Comparison of ENCODE assay signal across 8 mouse cellular contexts in genomic region chr1:36501261-36501660, GRCm38 (mm10). TPM values are rescaled to one million over a fixed set of nuclear protein-coding genes. Genes with fewer than 3 reads are reported as not detected.
DNase-seq lines count a peak whose midpoint lies in the region; ATAC-seq and TF ChIP-seq lines count a peak whose summit lies in the region.

No protein-coding gene starts in this region.

- no peak for TF ChIP-seq CTCF in Patski (IDR thresholded peaks at IDR 0.05)
- peak; percentile 96 for TF ChIP-seq CTCF in liver, postnatal 0 days (IDR thresholded peaks at IDR 0.05; ENCODE audit: low read depth)

- H3K36me3 ChIP-seq in kidney, embryonic 14.5 days (ENCODE audit: control insufficient read depth, insufficient read depth, low read length), result peaks cover 20% of the 10 kb centered on the region; the same call in 1 of the 2 replicates
- H3K36me3 ChIP-seq in liver, postnatal 0 days (replicated peaks; ENCODE audit: insufficient read depth, low read length), result peaks cover 9% of the 10 kb centered on the region; the same call in 1 of the 2 replicates

- no peaks in the 10 kb centered on the region for H3K27me3 ChIP-seq in Patski
- H3K27me3 ChIP-seq in kidney, embryonic 14.5 days (ENCODE audit: control insufficient read depth, insufficient read depth, low read length), result no peaks in the 10 kb centered on the region
- no peaks in the 10 kb centered on the region for H3K27me3 ChIP-seq in liver, postnatal 0 days (ENCODE audit: insufficient read depth, low read length)

- H3K9ac ChIP-seq in kidney, embryonic 14.5 days (ENCODE audit: low read depth, low read length), result no peak overlapping the region
- H3K9ac ChIP-seq in liver, postnatal 0 days (replicated peaks), result no peak overlapping the region

- in situ Hi-C loops in Patski (cut with MboI; ENCODE audit: low pct_unique_long_range_greater_than_20kb), result no loop called here

- WGBS in kidney, embryonic 14.5 days, result 9% methylated on average over 3 of the region's 3 CpGs
- 4% methylated on average over 3 of the region's 3 CpGs for WGBS in liver, postnatal 0 days (ENCODE audit: insufficient replicate concordance)

- DNase-seq in A20 (ENCODE audit: low read depth, low spot score), result peak; percentile 74
- no peak for DNase-seq in Patski (ENCODE audit: low read depth, low spot score)
- DNase-seq in cerebellum, postnatal 36 days, result peak; percentile 86 to 92
- peak; percentile 44 for DNase-seq in gastrocnemius, postnatal 25 days
- peak; percentile 84 for DNase-seq in liver, postnatal 0 days
- peak; percentile 80 for DNase-seq in thymus, postnatal 14 days

- no peak for TF ChIP-seq EP300 in liver, postnatal 0 days (IDR thresholded peaks at IDR 0.05; ENCODE audit: low read depth)

- H3K9me3 ChIP-seq in kidney, embryonic 14.5 days (ENCODE audit: control insufficient read depth, low read length), result no peaks in the 10 kb centered on the region
- H3K9me3 ChIP-seq in liver, postnatal 0 days (ENCODE audit: low read length), result no peaks in the 10 kb centered on the region

- CTCF ChIA-PET in Patski (lab: Charles Lee), result interaction anchor here (0.9 to 2.1 kb wide), 11 partner anchors 9 to 180 kb away, joined by 3 to 17 read pairs (median 5); no protein-coding TSS in a partner anchor

- peak; percentile 44 for ATAC-seq in Patski
- ATAC-seq in kidney, embryonic 14.5 days (ENCODE audit: low FRiP score, low TSS enrichment), result peak; percentile 54; the same call in 1 of the 2 replicates
- peak; percentile 67; the same call in 1 of the 2 replicates for ATAC-seq in liver, postnatal 0 days
- ATAC-seq in neutrophil, adult 5-6 weeks (ENCODE audit: extremely low read depth, insufficient number of reproducible peaks, low FRiP score, poor library complexity, severe bottlenecking), result peak; percentile 76

- H3K4me3 ChIP-seq in kidney, embryonic 14.5 days (ENCODE audit: low read length), result no peak overlapping the region
- no peak overlapping the region for H3K4me3 ChIP-seq in liver, postnatal 0 days (ENCODE audit: low read depth, low read length)

- no peak overlapping the region for H3K4me2 ChIP-seq in kidney, embryonic 14.5 days (replicated peaks; ENCODE audit: low read depth, low read length)
- H3K4me2 ChIP-seq in liver, postnatal 0 days (ENCODE audit: low read depth, low read length), result no peak overlapping the region

- POLR2A ChIA-PET in Patski (lab: Charles Lee), result interaction anchor here (0.6 to 1.4 kb wide), 3 partner anchors 18 to 181 kb away, joined by 3 read pairs; no protein-coding TSS in a partner anchor

- H3K4me1 ChIP-seq in kidney, embryonic 14.5 days (ENCODE audit: control insufficient read depth, insufficient read depth, low read length), result no peaks in the 10 kb centered on the region
- H3K4me1 ChIP-seq in liver, postnatal 0 days (ENCODE audit: insufficient read depth), result no peaks in the 10 kb centered on the region

- no peak overlapping the region for H3K27ac ChIP-seq in kidney, embryonic 14.5 days (ENCODE audit: low read depth, low read length)
- no peak overlapping the region for H3K27ac ChIP-seq in liver, postnatal 0 days (ENCODE audit: low read depth)

RNA-seq across cellular contexts. Expression of gene Cnnm3, which starts 10.4 kb away (rescaled TPM):
- 19.2 TPM for polyA plus RNA-seq in Patski (2021)
- total RNA-seq in gastrocnemius, postnatal 25 days (2021), result 1 to 10 TPM; 7.4 to 9.7 TPM
- 5.7 and 7.5 TPM in 2 replicates for polyA plus RNA-seq in kidney, embryonic 14.5 days (2014; fragmentation: Nextera tagmentation; extraction: Ambion mirVana)
- polyA plus RNA-seq in liver, postnatal 0 days (2015; fragmentation: Nextera tagmentation; extraction: Ambion mirVana), result 0.92 and 1.1 TPM in 2 replicates
- 16.2 and 20.8 TPM in 2 replicates for total RNA-seq in neutrophil, adult 5-6 weeks (2017)

RNA-seq across cellular contexts. Expression of gene Cnnm4, which starts 29.8 kb away (rescaled TPM):
- 5.7 TPM for polyA plus RNA-seq in Patski (2021)
- 10 to 100 TPM in 1 of 2 experiments, 1 to 10 TPM in 1; 8.4 to 10.5 TPM for total RNA-seq in gastrocnemius, postnatal 25 days (2021)
- 12.8 and 13.1 TPM in 2 replicates for polyA plus RNA-seq in kidney, embryonic 14.5 days (2014; fragmentation: Nextera tagmentation; extraction: Ambion mirVana)
- 2.1 and 2.2 TPM in 2 replicates for polyA plus RNA-seq in liver, postnatal 0 days (2015; fragmentation: Nextera tagmentation; extraction: Ambion mirVana)
- total RNA-seq in neutrophil, adult 5-6 weeks (2017), result 15.6 and 15.8 TPM in 2 replicates

RNA-seq across cellular contexts. Expression of gene Ankrd23, which starts 35.4 kb away (rescaled TPM):
- polyA plus RNA-seq in Patski (2021), result 8.2 TPM
- 1,000 to 10,000 TPM; 1,576 to 3,128 TPM for total RNA-seq in gastrocnemius, postnatal 25 days (2021)
- 10.5 and 14.6 TPM in 2 replicates for polyA plus RNA-seq in kidney, embryonic 14.5 days (2014; fragmentation: Nextera tagmentation; extraction: Ambion mirVana)
- polyA plus RNA-seq in liver, postnatal 0 days (2015; fragmentation: Nextera tagmentation; extraction: Ambion mirVana), result 2.0 and 2.2 TPM in 2 replicates
- total RNA-seq in neutrophil, adult 5-6 weeks (2017), result 18.6 and 20.3 TPM in 2 replicates

RNA-seq across cellular contexts. Expression of gene Gm42417, which starts 38.0 kb away (rescaled TPM):
- polyA plus RNA-seq in Patski (2021), result 0.68 TPM
- total RNA-seq in gastrocnemius, postnatal 25 days (2021), result 1,000 to 10,000 TPM in 1 of 2 experiments, 100 to 1,000 TPM in 1; 766 to 1,527 TPM
- polyA plus RNA-seq in kidney, embryonic 14.5 days (2014; fragmentation: Nextera tagmentation; extraction: Ambion mirVana), result 0.26 TPM in 1 of 2 replicates, not detected in the other
- polyA plus RNA-seq in liver, postnatal 0 days (2015; fragmentation: Nextera tagmentation; extraction: Ambion mirVana), result 0.45 TPM in 1 of 2 replicates, not detected in the other
- total RNA-seq in neutrophil, adult 5-6 weeks (2017), result not detected in 2 replicates

RNA-seq across cellular contexts. Expression of gene Ankrd39, which starts 46.0 kb away (rescaled TPM):
- polyA plus RNA-seq in Patski (2021), result 11.5 TPM
- 1 to 10 TPM; 7.7 to 8.2 TPM for total RNA-seq in gastrocnemius, postnatal 25 days (2021)
- polyA plus RNA-seq in kidney, embryonic 14.5 days (2014; fragmentation: Nextera tagmentation; extraction: Ambion mirVana), result 22.4 and 22.7 TPM in 2 replicates
- 7.4 and 8.3 TPM in 2 replicates for polyA plus RNA-seq in liver, postnatal 0 days (2015; fragmentation: Nextera tagmentation; extraction: Ambion mirVana)
- 11.8 and 12.2 TPM in 2 replicates for total RNA-seq in neutrophil, adult 5-6 weeks (2017)
